Mouse (Mus musculus): Measurements from ENCODE around the gene Man1c1. TPM values are rescaled to one million over a fixed set of nuclear protein-coding genes. Genes with fewer than 3 reads are reported as not detected.

Gene Man1c1
- total and polyA plus RNA-seq, 3 experiments, result 0.04 to 0.44 (median 0.20) TPM

GRCm38 (mm10) chr4:134549899-134550298 lies 154.2 kb downstream of the Man1c1 start:
- no peak overlapping the region for H3K4me2 ChIP-seq (ENCODE audit: insufficient read depth, low read depth, poor library complexity, severe bottlenecking)
- in situ Hi-C loops (cut with MboI; ENCODE audit: low pct_ligation_motif_present, low pct_unique_long_range_greater_than_20kb, low sequenced_read_pairs) (loop anchor here (10.0 kb wide), 1 partner anchor 245 kb away; no protein-coding TSS in a partner anchor), dilution Hi-C loops (cut with MboI; ENCODE audit: extremely low pct_ligation_motif_present, extremely low pct_unique_long_range_greater_than_20kb, low sequenced_read_pairs) (no loop called here)
- H3K27ac ChIP-seq (ENCODE audit: insufficient read depth, low read depth), result no peak overlapping the region
- H3K36me3 ChIP-seq (replicated peaks in 1 of 2; ENCODE audit: control insufficient read depth in 1 of 2, insufficient read depth in 1 of 2, low read length in 1 of 2), result no peaks in the 10 kb centered on the region
- no peak for DNase-seq (ENCODE audit: extremely low read depth)
- H3K4me1 ChIP-seq (ENCODE audit: control insufficient read depth in 1 of 2, insufficient read depth in 2 of 2), result peaks cover 0 to 8% of the 10 kb centered on the region in 2 experiments; a peak in 1 of 4 replicates
- peaks cover 16% of the 10 kb centered on the region for H3K9me3 ChIP-seq (replicated peaks; ENCODE audit: low read length)
- H3K9ac ChIP-seq (ENCODE audit: insufficient read depth, low read depth), result no peak overlapping the region
- H3K27me3 ChIP-seq (replicated peaks), result no peaks in the 10 kb centered on the region
- no peaks in the 10 kb centered on the region for H3K79me2 ChIP-seq (replicated peaks; ENCODE audit: control insufficient read depth, extremely low read depth, insufficient read depth, poor library complexity, severe bottlenecking)
- no peak for TF ChIP-seq RAD21 (IDR thresholded peaks at IDR 0.05; ENCODE audit: low read depth, low read length)
- 0 out of 4 replicates have a peak, but pooled peaks of 1 of the 2 experiments have one; percentile 5 for TF ChIP-seq CTCF (conservative IDR thresholded peaks at IDR 0.05 in 1 of 2, IDR thresholded peaks at IDR 0.05 in 1 of 2; ENCODE audit: low read depth in 2 of 2, low read length in 2 of 2)
- no peak overlapping the region for H3K4me3 ChIP-seq (replicated peaks in 1 of 3; ENCODE audit: low read depth in 2 of 3, low read length in 2 of 3, poor library complexity in 1 of 3)

DNA sequence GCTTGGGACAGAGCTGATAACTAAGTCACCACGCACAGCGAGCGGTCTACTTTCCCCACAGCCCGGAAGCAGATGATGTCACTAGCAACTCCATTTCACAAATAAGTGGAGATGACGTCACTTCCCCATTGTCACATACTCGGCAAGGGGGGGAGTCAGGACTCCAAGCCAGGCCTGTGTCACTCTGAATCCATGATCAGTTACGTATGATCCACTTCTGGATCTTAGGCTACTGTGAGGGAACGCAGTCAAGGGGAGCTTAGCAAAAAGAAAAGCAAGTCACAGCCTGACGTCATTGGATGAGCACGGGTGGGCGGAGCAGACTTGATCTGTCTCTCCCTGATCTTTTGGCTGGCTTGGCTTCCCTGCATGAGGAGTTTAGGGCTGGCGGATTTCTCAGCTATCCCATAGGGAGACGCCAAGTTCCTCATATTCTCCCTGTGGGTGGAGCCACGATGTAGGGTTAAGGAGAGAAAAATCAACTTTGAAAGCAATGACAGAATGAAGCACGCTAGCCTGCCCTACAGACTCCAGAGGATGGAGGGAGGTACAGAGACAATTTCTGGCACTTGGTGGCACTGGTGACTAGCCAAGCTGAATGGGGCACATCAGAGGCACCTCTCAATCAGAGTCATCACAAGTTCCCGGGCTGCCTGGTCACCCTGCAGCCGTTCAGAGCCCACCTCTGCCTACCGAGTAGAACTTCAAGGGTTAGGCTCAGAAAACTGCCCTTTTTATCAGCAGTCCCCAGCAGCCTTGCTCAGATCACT lies 155.7 kb downstream of the Man1c1 start:
- peaks cover 16% of the 10 kb centered on the region for H3K9me3 ChIP-seq (replicated peaks; ENCODE audit: low read length)
- H3K4me1 ChIP-seq (ENCODE audit: control insufficient read depth in 1 of 2, insufficient read depth in 2 of 2), result peaks cover 0 to 8% of the 10 kb centered on the region in 2 experiments; a peak in 1 of 4 replicates
- TF ChIP-seq USF2 (conservative IDR thresholded peaks at IDR 0.05; ENCODE audit: low read depth, low read length), result no peak
- no peak for TF ChIP-seq ZNF384 (IDR thresholded peaks at IDR 0.05; ENCODE audit: low read depth, low read length)
- peak in 1 of 2 experiments; percentile 19; a peak in 2 of 4 replicates for TF ChIP-seq CTCF (conservative IDR thresholded peaks at IDR 0.05 in 1 of 2, IDR thresholded peaks at IDR 0.05 in 1 of 2; ENCODE audit: low read depth in 2 of 2, low read length in 2 of 2)
- no peak for TF ChIP-seq GABPA (IDR thresholded peaks at IDR 0.05; ENCODE audit: insufficient replicate concordance, low read depth, low read length)
- TF ChIP-seq ETS1 (conservative IDR thresholded peaks at IDR 0.05; ENCODE audit: low read depth, low read length), result no peak
- peak; percentile 22; the same call in 1 of the 2 replicates for TF ChIP-seq JUND (conservative IDR thresholded peaks at IDR 0.05; ENCODE audit: low read depth, low read length)
- TF ChIP-seq TCF12 (IDR thresholded peaks at IDR 0.05; ENCODE audit: low read depth, low read length), result no peak
- no peak for TF ChIP-seq ELF1 (IDR thresholded peaks at IDR 0.05; ENCODE audit: low read depth, low read length)
- no peak for TF ChIP-seq NELFE (IDR thresholded peaks at IDR 0.05; ENCODE audit: low read depth, low read length)
- TF ChIP-seq MEF2A (IDR thresholded peaks at IDR 0.05; ENCODE audit: borderline replicate concordance, low read depth, low read length), result no peak
- TF ChIP-seq ZMIZ1 (IDR thresholded peaks at IDR 0.05; ENCODE audit: low read depth, low read length), result no peak
- TF ChIP-seq IRF4 (IDR thresholded peaks at IDR 0.05; ENCODE audit: low read depth, low read length), result no peak
- no peak for TF ChIP-seq TBP (conservative IDR thresholded peaks at IDR 0.05; ENCODE audit: low read depth, low read length)
- TF ChIP-seq JUN (IDR thresholded peaks at IDR 0.05; ENCODE audit: insufficient read depth, low read depth, low read length), result peak; percentile 24; the same call in 1 of the 2 replicates
- TF ChIP-seq BHLHE40 (IDR thresholded peaks at IDR 0.05; ENCODE audit: low read depth, low read length), result no peak
- TF ChIP-seq RAD21 (IDR thresholded peaks at IDR 0.05; ENCODE audit: low read depth, low read length), result peak; percentile 18
- no peak for TF ChIP-seq MAX (IDR thresholded peaks at IDR 0.05; ENCODE audit: low read length)
- dilution Hi-C loops (cut with MboI; ENCODE audit: extremely low pct_ligation_motif_present, extremely low pct_unique_long_range_greater_than_20kb, low sequenced_read_pairs) (no loop called here), in situ Hi-C loops (cut with MboI; ENCODE audit: low pct_ligation_motif_present, low pct_unique_long_range_greater_than_20kb, low sequenced_read_pairs) (loop anchor here (10.0 kb wide), 1 partner anchor 246 kb away; no protein-coding TSS in a partner anchor)
- H3K79me2 ChIP-seq (replicated peaks; ENCODE audit: control insufficient read depth, extremely low read depth, insufficient read depth, poor library complexity, severe bottlenecking), result no peaks in the 10 kb centered on the region
- DNase-seq (ENCODE audit: extremely low read depth), result peak; percentile 42
- no peak overlapping the region for H3K9ac ChIP-seq (ENCODE audit: insufficient read depth, low read depth)
- no peaks in the 10 kb centered on the region for H3K36me3 ChIP-seq (replicated peaks in 1 of 2; ENCODE audit: control insufficient read depth in 1 of 2, insufficient read depth in 1 of 2, low read length in 1 of 2)
- no peak overlapping the region for H3K27ac ChIP-seq (ENCODE audit: insufficient read depth, low read depth)
- no peak overlapping the region for H3K4me2 ChIP-seq (ENCODE audit: insufficient read depth, low read depth, poor library complexity, severe bottlenecking)
- H3K27me3 ChIP-seq (replicated peaks), result peaks cover 3% of the 10 kb centered on the region
- H3K4me3 ChIP-seq (replicated peaks in 1 of 3; ENCODE audit: low read depth in 2 of 3, low read length in 2 of 3, poor library complexity in 1 of 3), result no peak overlapping the region
